Mouse (Mus musculus) testis, adult 2 months (tissue): ENCODE measurements at regions not wholly inside any gene's neighbourhood (a gene's known extent, or its start where the extent isn't known, plus 50 kb on each side); places are given as distances from the start of the nearest gene placed in this dataset.

Source experiments
- CTCF ChIP-seq: fragments of 200-500 bp; IDR thresholded peaks from 2 replicates; pipeline ENCODE4 v1.5.1; 2012; ENCODE audit warnings: low read depth, mild to moderate bottlenecking, inconsistent platforms, low read length, moderate library complexity; ENCODE audit not compliant: control insufficient read depth, insufficient read depth, insufficient replicate concordance
- POLR2A ChIP-seq: fragments of 200-500 bp; IDR thresholded peaks from 2 replicates; pipeline ENCODE4 v1.6.1; 2012; ENCODE audit warnings: low read depth, mild to moderate bottlenecking, inconsistent platforms, low read length, moderate library complexity; ENCODE audit not compliant: control insufficient read depth

DNA sequence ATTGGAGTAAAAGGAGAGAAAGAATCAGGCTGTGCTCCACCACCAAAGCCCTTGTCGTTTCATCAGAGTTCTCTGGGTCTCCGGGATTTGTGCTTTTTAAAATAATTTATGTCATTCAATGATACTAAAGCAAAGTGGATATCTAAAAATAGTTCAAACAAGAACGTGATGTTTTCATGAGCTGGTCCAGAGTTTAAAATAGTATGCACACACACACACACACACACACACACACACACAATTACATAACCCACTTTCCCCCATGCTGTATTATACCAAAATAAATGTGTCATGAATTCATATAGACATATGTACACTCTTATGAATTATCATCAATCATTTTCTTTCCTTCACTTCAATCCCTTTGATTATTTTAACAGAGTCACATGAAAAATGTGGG is 118.5 kb upstream of the Gdnf start:
- no peak for TF ChIP-seq CTCF
- no peak for TF ChIP-seq POLR2A
